Mouse (Mus musculus) CD4-positive, CD25-positive, alpha-beta regulatory T cell, adult 2 months (primary cell): ENCODE results near the gene Gm11627.
"Not testable (repeated sequence)": the region's sequence is repeated elsewhere in the genome, so short reads cannot be mapped to it uniquely, and the experiment has no call there.

ENCODE experiments used
- DNase-seq: peaks from one replicate; pipeline ENCODE4 v3.0.0-alpha.2; 2012; ENCODE audit warnings: low read depth, low spot score

The Gm11627 gene

DNA sequence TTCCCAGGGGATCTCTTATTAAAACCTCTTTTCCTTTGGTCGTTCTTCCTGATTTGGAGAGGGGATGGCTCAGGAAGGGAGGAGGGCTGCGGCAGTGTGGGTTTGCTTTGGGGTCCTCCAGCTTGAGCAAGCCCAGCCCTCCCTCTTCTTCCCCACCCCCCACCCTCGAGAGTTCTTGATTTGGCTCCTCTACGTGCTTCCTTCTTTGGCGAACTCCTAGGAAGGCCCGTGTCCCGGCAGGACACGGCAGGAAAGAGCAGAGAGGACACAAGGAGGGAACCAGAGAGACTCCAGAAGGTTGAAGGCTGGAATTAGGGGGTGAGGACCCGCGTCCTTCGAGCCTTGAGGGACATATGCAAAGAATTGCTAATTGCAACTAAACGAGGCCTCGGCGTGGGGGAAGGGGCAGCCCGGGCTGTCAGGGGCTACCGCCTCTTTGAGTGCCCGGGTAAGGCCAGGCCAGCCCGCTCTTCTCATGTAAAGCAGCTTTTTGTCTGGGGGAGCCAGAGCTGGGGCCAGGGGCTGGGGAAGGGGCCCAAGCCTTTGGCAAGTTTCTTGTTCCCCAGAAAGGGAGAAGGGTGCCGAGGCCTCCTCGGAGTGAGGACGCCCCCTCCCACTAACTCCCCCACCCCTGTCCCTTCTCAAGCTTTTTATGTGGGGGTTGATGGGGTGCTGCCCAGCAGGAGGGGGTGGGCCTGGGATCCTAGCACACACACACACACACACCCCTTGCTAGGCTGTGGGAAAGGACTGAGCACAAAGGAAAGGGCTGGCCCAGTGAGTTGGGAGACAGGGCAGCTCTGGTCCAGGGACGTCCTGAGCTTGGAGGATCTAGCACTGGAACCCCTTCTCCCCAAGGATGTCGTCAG, at the start of gene Gm11627:
Gm11627 (minus strand) TSS at position 297 of the 869 bp plus-strand sequence.
- DNase-seq = no peak

DNA sequence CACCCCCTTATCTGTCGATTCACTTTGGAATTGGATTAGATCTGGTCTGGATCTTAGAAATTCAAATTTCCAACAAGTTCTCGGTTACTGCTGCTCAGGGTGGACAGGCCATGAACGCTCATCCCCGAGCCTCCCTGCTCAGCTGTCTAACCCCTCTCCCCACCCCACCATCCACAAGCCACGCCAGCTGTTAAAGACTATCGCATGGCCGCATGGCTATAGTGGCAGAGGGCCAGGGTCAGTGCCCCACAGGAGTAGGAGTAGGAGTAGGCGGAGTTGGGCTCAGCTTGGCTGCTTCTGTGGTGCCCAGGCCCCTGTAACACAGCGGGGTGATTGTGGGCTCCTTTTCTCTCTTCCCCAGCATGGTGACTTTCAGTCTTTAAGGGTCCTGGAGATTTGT, 49.3 kb upstream of the Gm11627 start:
- DNase-seq = no peak

DNA sequence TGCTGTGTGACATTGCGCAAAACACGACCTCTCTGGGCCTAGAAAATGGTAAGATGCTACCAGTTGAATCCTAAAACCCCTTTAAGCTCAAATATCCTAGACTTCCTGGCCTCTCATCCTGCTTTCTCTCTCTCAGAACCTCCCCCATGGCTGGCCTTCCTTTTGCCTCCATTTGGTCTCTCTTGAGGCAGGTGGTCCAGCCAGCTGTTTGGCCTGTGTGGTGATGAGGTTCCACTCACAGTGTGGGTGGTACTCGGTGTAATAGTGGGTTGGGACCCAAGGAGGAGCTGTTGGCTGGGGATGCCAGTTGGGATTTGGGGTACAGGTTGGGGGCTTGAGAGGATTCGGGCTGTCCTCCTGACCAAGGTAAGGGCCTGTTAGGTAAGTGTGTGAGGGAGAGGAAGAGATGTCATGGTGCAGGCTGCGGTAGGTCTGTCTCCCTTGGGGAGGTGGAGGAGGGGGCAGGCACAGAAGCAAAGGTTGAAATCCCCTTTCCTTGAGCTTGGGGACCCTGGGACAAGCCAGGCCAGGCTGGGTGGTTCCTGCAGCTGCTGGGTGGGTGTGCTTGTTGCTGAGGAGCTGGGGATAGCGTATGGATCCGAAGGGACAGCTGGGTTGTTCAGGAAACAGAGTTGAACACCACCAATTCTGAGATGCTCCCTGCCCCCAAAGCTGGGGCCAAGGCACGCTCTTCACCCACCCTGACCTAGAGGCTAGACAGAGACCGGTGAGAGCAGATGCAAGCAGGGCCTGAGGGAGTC, 48.1 kb upstream of the Gm11627 start:
- no peak for DNase-seq

- no peak for DNase-seq
Measured at GRCm38 (mm10) chr11:102624888-102625407, 45.7 kb upstream of the Gm11627 start.

- DNase-seq = no peak
Measured at GRCm38 (mm10) chr11:102623876-102624789, 44.9 kb upstream of the Gm11627 start.

- peak; percentile 6 for DNase-seq
Measured at GRCm38 (mm10) chr11:102619449-102619848, 40.2 kb upstream of the Gm11627 start.

DNA sequence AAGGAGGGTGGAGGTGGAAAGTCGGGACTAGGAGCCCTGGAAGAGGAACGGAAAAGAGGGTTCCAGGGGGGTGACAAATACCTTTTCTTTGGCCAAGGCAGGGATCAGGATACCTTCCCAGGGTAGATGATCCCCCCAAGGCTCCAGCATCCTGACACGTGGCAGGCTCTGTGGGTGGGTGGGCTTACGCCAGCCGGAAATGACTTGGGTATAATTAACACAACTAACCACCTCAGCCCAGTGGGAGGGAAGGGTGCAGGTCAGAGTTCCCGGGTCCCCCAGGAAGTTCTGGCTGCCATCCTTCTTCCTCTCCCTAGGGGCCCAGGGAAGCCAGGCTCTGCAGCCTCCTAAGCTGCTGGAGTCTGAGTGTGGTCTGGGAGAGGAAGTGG, 32.0 kb upstream of the Gm11627 start:
- no peak for DNase-seq

DNA sequence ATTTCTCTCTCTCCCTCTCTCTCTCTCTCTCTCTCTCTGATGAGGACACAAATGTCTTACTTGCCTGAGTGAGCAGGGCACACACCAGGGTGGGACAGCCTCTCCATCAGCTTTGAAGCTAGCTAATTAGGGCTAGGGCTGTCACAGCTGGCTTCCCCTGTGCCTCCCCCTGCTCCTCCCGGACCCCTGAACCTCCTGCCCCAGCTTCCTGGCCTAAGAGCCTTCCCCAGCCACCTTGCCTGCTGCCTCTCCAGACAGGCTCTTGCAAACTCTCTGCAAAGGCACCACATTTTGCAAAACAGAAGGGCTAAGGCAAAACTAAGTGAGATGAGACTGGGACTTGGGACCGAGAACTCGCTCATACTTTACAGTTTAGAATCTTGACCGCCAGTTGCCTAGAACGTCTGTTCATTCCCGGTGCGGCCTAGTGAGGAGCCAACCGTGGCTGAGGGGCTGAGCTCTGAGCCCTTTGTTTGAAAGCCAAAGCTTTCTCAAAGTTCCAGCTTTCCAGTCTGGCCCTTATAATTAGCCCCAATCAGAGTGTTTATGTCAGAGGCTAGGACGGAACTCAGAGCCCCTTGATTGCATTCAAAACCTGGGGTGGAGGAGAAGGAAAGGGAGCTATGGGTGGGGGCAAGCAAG, 31.5 kb upstream of the Gm11627 start:
- no peak for DNase-seq

DNA sequence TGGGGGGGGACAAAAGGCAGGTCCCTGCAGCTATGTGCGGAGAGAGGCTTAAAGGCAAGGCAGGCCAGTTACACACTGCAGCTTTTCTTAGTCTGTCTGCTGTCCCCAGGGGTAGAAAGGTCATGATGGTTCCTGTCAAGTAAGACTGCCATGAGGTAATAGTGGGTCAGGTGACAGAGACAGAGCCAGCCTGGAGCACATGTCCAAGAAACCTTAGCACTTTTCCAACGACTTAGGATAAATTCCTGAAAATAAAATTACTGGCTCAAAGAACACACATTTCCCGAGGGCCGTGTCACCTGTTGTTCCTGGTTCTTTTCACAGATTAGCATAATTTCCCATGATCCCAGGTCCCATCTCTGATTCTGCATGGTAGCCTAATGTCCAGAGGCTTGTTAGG, 31.0 kb upstream of the Gm11627 start:
- no peak for DNase-seq

DNA sequence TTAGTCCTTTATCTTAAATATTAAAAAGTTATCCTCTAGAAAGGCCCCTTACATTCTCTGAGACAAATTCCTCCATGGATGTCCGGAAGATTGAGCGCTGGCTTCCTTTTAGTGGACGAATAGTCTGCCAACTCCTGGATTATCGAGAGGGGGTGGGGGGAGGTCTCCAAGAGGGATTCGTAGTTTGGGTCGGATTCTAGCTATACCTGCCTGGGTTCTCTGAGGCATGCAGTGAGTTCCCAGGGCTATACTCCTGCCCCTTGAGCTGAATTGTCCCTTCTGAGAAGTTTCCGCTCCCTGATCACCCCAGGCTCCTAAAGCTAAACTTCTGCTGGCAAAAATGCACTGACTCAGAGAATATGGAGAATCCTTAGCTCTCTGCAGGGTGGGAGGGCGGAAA, 30.2 kb upstream of the Gm11627 start:
- DNase-seq = no peak

GRCm38 (mm10) chr11:102608691-102609090, 29.4 kb upstream of the Gm11627 start:
- DNase-seq = no peak

DNA sequence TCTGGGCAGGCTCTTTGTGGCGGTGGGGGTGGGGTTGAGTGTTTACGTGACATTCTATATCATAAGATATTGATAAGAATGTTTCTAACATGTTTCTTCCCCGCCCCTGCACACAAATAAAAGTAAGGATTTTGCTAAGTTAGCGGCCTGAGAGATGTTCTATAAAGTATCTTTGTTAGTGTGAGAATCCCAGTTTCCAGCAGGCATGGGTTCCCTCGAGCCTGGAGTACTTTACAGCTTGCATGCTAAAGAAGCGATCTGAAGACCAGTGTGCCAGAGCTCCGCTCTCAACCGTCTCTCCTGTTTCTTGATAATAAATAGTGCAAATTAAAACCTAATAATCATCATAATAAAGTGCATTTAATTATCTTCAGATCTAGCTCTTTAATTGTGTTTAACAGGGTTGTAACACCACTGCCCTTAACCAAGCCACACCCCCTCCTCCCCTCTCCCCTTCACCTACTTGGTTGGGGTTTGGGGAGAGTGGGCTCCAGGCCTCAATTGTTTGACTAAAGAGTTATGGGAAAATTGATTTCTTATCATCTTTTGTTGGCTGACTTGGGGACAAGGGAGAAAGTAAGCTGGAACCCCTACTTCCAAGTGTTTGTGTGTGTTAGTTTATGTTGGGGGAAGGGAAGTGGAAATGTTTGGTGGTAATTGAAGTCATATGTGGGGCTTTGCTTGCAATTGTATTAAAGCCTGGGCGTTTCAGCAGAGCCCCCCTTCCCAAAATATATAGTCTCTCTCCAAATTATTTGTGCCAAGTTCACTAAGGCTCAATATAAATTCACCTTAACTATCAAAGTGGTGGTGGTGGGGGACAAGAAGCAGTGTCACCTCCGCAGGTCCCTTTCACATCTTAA, 28.7 kb upstream of the Gm11627 start:
- no peak for DNase-seq

- not testable (repeated sequence) for DNase-seq
Measured at GRCm38 (mm10) chr11:102607201-102607600, 27.9 kb upstream of the Gm11627 start.

GRCm38 (mm10) chr11:102606751-102607171, 27.5 kb upstream of the Gm11627 start:
- no peak for DNase-seq

DNA sequence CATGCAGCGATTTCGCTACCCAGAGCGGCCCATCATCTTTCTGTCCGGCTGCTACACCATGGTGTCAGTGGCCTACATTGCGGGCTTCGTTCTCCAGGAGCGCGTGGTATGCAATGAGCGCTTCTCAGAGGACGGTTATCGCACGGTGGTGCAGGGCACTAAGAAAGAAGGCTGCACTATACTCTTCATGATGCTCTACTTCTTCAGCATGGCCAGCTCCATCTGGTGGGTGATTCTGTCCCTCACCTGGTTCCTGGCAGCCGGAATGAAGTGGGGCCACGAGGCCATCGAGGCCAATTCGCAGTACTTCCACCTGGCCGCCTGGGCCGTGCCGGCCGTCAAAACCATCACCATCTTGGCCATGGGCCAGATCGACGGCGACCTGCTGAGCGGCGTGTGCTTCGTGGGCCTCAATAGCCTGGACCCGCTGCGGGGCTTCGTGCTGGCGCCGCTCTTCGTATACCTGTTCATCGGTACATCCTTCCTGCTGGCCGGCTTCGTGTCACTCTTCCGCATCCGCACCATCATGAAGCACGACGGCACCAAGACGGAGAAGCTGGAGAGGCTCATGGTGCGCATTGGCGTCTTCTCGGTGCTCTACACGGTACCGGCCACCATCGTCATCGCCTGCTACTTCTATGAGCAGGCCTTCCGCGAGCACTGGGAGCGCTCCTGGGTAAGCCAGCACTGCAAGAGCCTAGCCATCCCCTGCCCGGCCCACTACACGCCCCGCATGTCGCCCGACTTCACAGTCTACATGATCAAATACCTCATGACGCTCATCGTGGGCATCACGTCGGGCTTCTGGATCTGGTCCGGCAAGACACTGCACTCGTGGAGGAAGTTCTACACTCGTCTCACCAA, 26.5 kb upstream of the Gm11627 start:
- no peak for DNase-seq

- DNase-seq = peak; percentile 3
Measured at GRCm38 (mm10) chr11:102604777-102605552, 25.7 kb upstream of the Gm11627 start.

GRCm38 (mm10) chr11:102604010-102604584, 24.8 kb upstream of the Gm11627 start, which contains the start of gene Fzd2:
Gene Fzd2 (plus strand): TSS chr11:102604396.
- no peak for DNase-seq

GRCm38 (mm10) chr11:102603496-102603850, 24.2 kb upstream of the Gm11627 start:
- no peak for DNase-seq
